Mouse (Mus musculus): ENCODE data around the gene Npnt.

- TF ChIP-seq CTCF (conservative IDR thresholded peaks at IDR 0.05; ENCODE audit: insufficient read depth, insufficient read length, low read depth, low read length): no peak
- TF ChIP-seq POLR2A (IDR thresholded peaks at IDR 0.05; ENCODE audit: low read depth, low read length): no peak
These were observed 110.6 kb downstream of the Npnt start for GRCm38 (mm10) chr3:132839516-132839915.
